Mouse (Mus musculus): Measurements from ENCODE around the gene Srrd.
A peak's percentile ranks its signal among the peaks of the same experiment; 100 is the strongest.

Srrd gene

GRCm38 (mm10) chr5:112356322-112356721, 13.5 kb upstream of the Srrd start:
- no peak for DNase-seq (ENCODE audit: low spot score in 2 of 2)

GRCm38 (mm10) chr5:112355910-112356309, 13.1 kb upstream of the Srrd start, which contains the start of gene Gm6583:
Gene Gm6583 (minus strand): TSS chr5:112356033.
- DNase-seq (ENCODE audit: low spot score in 2 of 2) = no peak

- DNase-seq (ENCODE audit: low spot score in 2 of 2) = no peak
These were observed 12.7 kb upstream of the Srrd start for GRCm38 (mm10) chr5:112355493-112355892.

GRCm38 (mm10) chr5:112349169-112349568, 6.3 kb upstream of the Srrd start:
- DNase-seq (ENCODE audit: low spot score in 2 of 2) = no peak

GRCm38 (mm10) chr5:112346211-112346965, 3.5 kb upstream of the Srrd start:
- no peak for DNase-seq (ENCODE audit: low spot score in 2 of 2)

GRCm38 (mm10) chr5:112344092-112344960, 1.5 kb upstream of the Srrd start:
- no peak for DNase-seq (ENCODE audit: low spot score in 2 of 2)

- no peak for DNase-seq (ENCODE audit: low spot score in 2 of 2)
These were observed 360 bp upstream of the Srrd start for GRCm38 (mm10) chr5:112343205-112343595.

GRCm38 (mm10) chr5:112339215-112339614, 3.6 kb downstream of the Srrd start:
- no peak for DNase-seq (ENCODE audit: low spot score in 2 of 2)

GRCm38 (mm10) chr5:112337004-112337403, 5.8 kb downstream of the Srrd start:
- no peak for DNase-seq (ENCODE audit: low spot score in 2 of 2)

- DNase-seq (ENCODE audit: low spot score in 2 of 2) = peak; percentile 25 to 54
These were observed 7.4 kb downstream of the Srrd start for GRCm38 (mm10) chr5:112335473-112335872.

GRCm38 (mm10) chr5:112329805-112330564, 12.9 kb downstream of the Srrd start:
- no peak for DNase-seq (ENCODE audit: low spot score in 2 of 2)

GRCm38 (mm10) chr5:112327854-112328253, 15.0 kb downstream of the Srrd start:
- no peak for DNase-seq (ENCODE audit: low spot score in 2 of 2)

GRCm38 (mm10) chr5:112326446-112327009, 16.3 kb downstream of the Srrd start:
- DNase-seq (ENCODE audit: low spot score in 2 of 2) = no peak

- DNase-seq (ENCODE audit: low spot score in 2 of 2) = peak; percentile 88 to 94
These were observed 17.0 kb downstream of the Srrd start, which contains the start of gene Tfip11 for GRCm38 (mm10) chr5:112325546-112326445. Gene Tfip11 (plus strand): TSS chr5:112326358.

GRCm38 (mm10) chr5:112324637-112325545, 17.9 kb downstream of the Srrd start:
- peak; percentile 28 to 34 for DNase-seq (ENCODE audit: low spot score in 2 of 2)

GRCm38 (mm10) chr5:112323246-112323645, 19.6 kb downstream of the Srrd start:
- no peak for DNase-seq (ENCODE audit: low spot score in 2 of 2)

- DNase-seq (ENCODE audit: low spot score in 2 of 2) = no peak
These were observed 21.5 kb downstream of the Srrd start for GRCm38 (mm10) chr5:112321376-112321775.

GRCm38 (mm10) chr5:112320936-112321335, 21.9 kb downstream of the Srrd start:
- no peak for DNase-seq (ENCODE audit: low spot score in 2 of 2)

- no peak for DNase-seq (ENCODE audit: low spot score in 2 of 2)
These were observed 22.5 kb downstream of the Srrd start for GRCm38 (mm10) chr5:112320379-112320778.

All from thymus, postnatal 10 days (tissue).